Mouse (Mus musculus) right cerebral cortex, adult 18-20 months (tissue): ENCODE results near the gene Meltf.

Experiments used
- DNase-seq: peaks from one replicate; pipeline ENCODE4 v3.0.0; 2022; ENCODE audit warnings: mixed read lengths

The Meltf gene

GRCm38 (mm10) chr16:31896971-31897774, 18.6 kb downstream of the Meltf start:
- DNase-seq = peak; percentile 83

GRCm38 (mm10) chr16:31898546-31899326, 20.1 kb downstream of the Meltf start:
- peak; percentile 94 for DNase-seq

- DNase-seq = no peak
Measured at GRCm38 (mm10) chr16:31901886-31902285, 23.3 kb downstream of the Meltf start.

- DNase-seq = no peak
Measured at GRCm38 (mm10) chr16:31903239-31903638, 24.6 kb downstream of the Meltf start.

GRCm38 (mm10) chr16:31905331-31905730, 26.7 kb downstream of the Meltf start:
- no peak for DNase-seq

- DNase-seq = no peak
Measured at GRCm38 (mm10) chr16:31905891-31906825, 27.5 kb downstream of the Meltf start.

GRCm38 (mm10) chr16:31906896-31907295, 28.3 kb downstream of the Meltf start:
- DNase-seq = peak; percentile 45

- peak; percentile 80 for DNase-seq
Measured at GRCm38 (mm10) chr16:31908959-31909358, 30.3 kb downstream of the Meltf start.

- DNase-seq = no peak
Measured at GRCm38 (mm10) chr16:31910281-31910847, 31.8 kb downstream of the Meltf start.

GRCm38 (mm10) chr16:31917776-31918175, 39.2 kb downstream of the Meltf start:
- DNase-seq = no peak

- peak; percentile 89 for DNase-seq
Measured at GRCm38 (mm10) chr16:31918248-31918724, 39.7 kb downstream of the Meltf start.

- DNase-seq = no peak
Measured at GRCm38 (mm10) chr16:31924368-31924767, 45.8 kb downstream of the Meltf start.

GRCm38 (mm10) chr16:31926091-31926490, 47.5 kb downstream of the Meltf start:
- DNase-seq = no peak

GRCm38 (mm10) chr16:31926547-31927182, 48.1 kb downstream of the Meltf start:
- DNase-seq = no peak

GRCm38 (mm10) chr16:31927412-31927811, 48.8 kb downstream of the Meltf start:
- DNase-seq = no peak

- no peak for DNase-seq
Measured at GRCm38 (mm10) chr16:31931330-31931729, 52.7 kb downstream of the Meltf start.

- DNase-seq = no peak
Measured at GRCm38 (mm10) chr16:31932255-31932654, 53.6 kb downstream of the Meltf start.

GRCm38 (mm10) chr16:31932840-31933697, 54.5 kb downstream of the Meltf start:
- DNase-seq = peak; percentile 94

GRCm38 (mm10) chr16:31933751-31934549, 55.3 kb downstream of the Meltf start, which contains the start of gene Pigz:
Pigz (plus strand) TSS chr16:31933851.
- peak; percentile 69 for DNase-seq

GRCm38 (mm10) chr16:31934550-31935010, 56.0 kb downstream of the Meltf start:
- no peak for DNase-seq
